Mouse (Mus musculus) ES-E14 (cell line): ENCODE data around the gene Olfr692. TPM values are rescaled to one million over a fixed set of nuclear protein-coding genes. Genes with fewer than 3 reads are reported as not detected.
"Not testable (repeated sequence)": the region's sequence is repeated elsewhere in the genome, so short reads cannot be mapped to it uniquely, and the experiment has no call there.

Source experiments
- DNase-seq: peaks from one replicate; pipeline ENCODE4 v3.0.0-alpha.2; 2013; ENCODE audit warnings: low read depth, low spot score
- H3K27ac ChIP-seq: 2 replicates; pipeline ENCODE4 v1.5.1; 2012; ENCODE audit warnings: low read depth, mild to moderate bottlenecking, low read length, moderate library complexity, mixed read lengths; ENCODE audit not compliant: poor library complexity, insufficient read depth, severe bottlenecking
- H3K36me3 ChIP-seq: 2 replicates; pipeline ENCODE4 v1.6.1; 2012; ENCODE audit warnings: mild to moderate bottlenecking, low read length, moderate library complexity, mixed read lengths; ENCODE audit not compliant: control insufficient read depth, poor library complexity, insufficient read depth, severe bottlenecking
- H3K4me1 ChIP-seq, 2 experiments: fragments of 150-350 bp in 1 of 2; sonication (generic) in 1 of 2; 2 replicates each; pipeline ENCODE4 v1.6.1; 2012; ENCODE audit warnings: low read length in 2 of 2, mild to moderate bottlenecking in 1 of 2, mixed read lengths in 1 of 2; ENCODE audit not compliant: control insufficient read depth in 2 of 2, insufficient read depth in 2 of 2, poor library complexity in 1 of 2
- H3K4me3 ChIP-seq, 2 experiments: fragments of 150-350 bp in 1 of 2; sonication (generic) in 1 of 2; 2 replicates each; pipeline ENCODE4 v1.5.1; 2012; ENCODE audit warnings: low read length in 2 of 2, low read depth in 1 of 2, mild to moderate bottlenecking in 1 of 2, mixed read lengths in 1 of 2; ENCODE audit not compliant: insufficient read depth in 1 of 2, poor library complexity in 1 of 2, severe bottlenecking in 1 of 2
- H3K9ac ChIP-seq: 2 replicates; pipeline ENCODE4 v1.6.1; 2012; ENCODE audit warnings: low read depth, mild to moderate bottlenecking, low read length, mixed read lengths; ENCODE audit not compliant: poor library complexity, insufficient read depth, severe bottlenecking
- H3K9me3 ChIP-seq: fragments of 150-350 bp; sonication (generic); 2 replicates; pipeline ENCODE4 v1.6.1; 2012; ENCODE audit warnings: low read depth, mild to moderate bottlenecking, low read length; ENCODE audit not compliant: control insufficient read depth, insufficient read depth
- CHD2 ChIP-seq: IDR thresholded peaks from 2 replicates; pipeline ENCODE4 v1.6.1; 2014; ENCODE audit warnings: mild to moderate bottlenecking, low read depth, low read length, inconsistent platforms
- HCFC1 ChIP-seq: IDR thresholded peaks from 2 replicates; pipeline ENCODE4 v1.6.1; 2012; ENCODE audit warnings: low read length, inconsistent platforms, borderline replicate concordance; ENCODE audit not compliant: insufficient read depth
- MAFK ChIP-seq: IDR thresholded peaks from 2 replicates; pipeline ENCODE4 v1.6.1; 2014; ENCODE audit warnings: mild to moderate bottlenecking, low read depth, low read length, inconsistent platforms; ENCODE audit not compliant: insufficient read depth
- ZC3H11A ChIP-seq: IDR thresholded peaks from 2 replicates; pipeline ENCODE4 v1.6.1; 2012; ENCODE audit warnings: low read depth, mild to moderate bottlenecking, inconsistent platforms, low read length, borderline replicate concordance
- ZNF384 ChIP-seq: IDR thresholded peaks from 2 replicates; pipeline ENCODE4 v1.6.1; 2012; ENCODE audit warnings: low read depth, low read length, inconsistent platforms
- in situ Hi-C, 2 experiments: fragments of 600-800 bp; cut with MboI; formaldehyde crosslinking; loops; one replicate each; pipeline ENCODE4 v1.15.1; 2025; ENCODE audit warnings: low sequenced_read_pairs in 2 of 2, inconsistent platforms in 1 of 2; ENCODE audit not compliant: unreplicated experiment in 2 of 2
- total RNA-seq: library from RNA; depleted of rRNA; stranded (reverse); fragments of 300-350 nt; gene quantifications from 2 replicates; pipeline ENCODE4 v1.2.3, GENCODE M21; 2012

The Olfr692 gene
- total RNA-seq, 1 experiment: not detected

DNA sequence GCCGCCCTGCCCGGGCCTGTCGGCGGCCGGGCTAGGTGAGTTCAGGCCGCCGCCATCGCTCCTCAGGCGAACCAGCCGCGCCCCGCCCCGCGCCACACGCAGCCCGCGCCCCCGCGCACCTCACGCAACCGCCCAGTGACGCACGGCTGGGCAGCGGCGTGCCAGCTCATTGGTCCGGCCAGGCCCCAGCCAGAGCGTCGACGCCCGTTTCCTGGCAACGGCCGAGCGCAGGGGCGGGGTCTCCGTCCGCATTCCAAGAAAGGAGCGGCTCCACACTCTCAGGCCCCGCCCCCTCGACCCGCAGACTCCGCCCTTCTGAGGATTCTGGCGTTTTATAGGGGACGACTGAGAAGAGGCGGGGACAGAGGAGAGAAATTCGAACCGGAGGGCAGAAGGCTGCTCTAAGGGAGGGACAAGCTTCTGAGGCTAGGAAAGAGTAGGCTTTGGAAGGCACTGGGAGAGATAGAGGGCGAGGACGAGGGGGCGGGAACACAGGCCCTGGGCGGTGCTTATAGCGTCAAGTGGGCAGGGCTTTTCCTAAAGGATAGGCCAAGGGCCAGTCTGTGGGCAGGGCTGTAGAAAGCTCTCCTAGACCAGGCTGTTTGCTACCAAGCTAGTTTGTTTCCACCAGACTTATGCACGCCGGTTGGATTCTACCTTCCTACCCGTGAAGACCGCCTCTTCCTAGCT lies 32.0 kb downstream of the Olfr692 start, which contains the start of gene Fam160a2:
Gene Fam160a2, minus strand, starts transcription at position 120 of the 690 bp plus-strand sequence.
- no peaks in the 10 kb centered on the region for H3K36me3 ChIP-seq
- in situ Hi-C loops: loop anchor here in 1 of 2 experiments (10.0 kb wide), 1 partner anchor 55 kb away; no protein-coding TSS in a partner anchor
- H3K27ac ChIP-seq: 0 out of 2 replicates have a peak within 1 kb of the TSS, but pooled peaks have one; percentile 15
- H3K4me1 ChIP-seq: peaks cover 4 to 10% of the 10 kb centered on the region in 2 experiments; a peak in 3 of 4 replicates
- no peaks in the 10 kb centered on the region for H3K9me3 ChIP-seq
- peak; percentile 99 for DNase-seq
- peak within 1 kb of the TSS; percentile 79 to 99 for H3K4me3 ChIP-seq
- H3K9ac ChIP-seq: peak within 1 kb of the TSS; percentile 85
- no peak for TF ChIP-seq ZNF384
- no peak for TF ChIP-seq ZC3H11A
- no peak for TF ChIP-seq HCFC1
- no peak for TF ChIP-seq MAFK
- no peak for TF ChIP-seq CHD2

- Histone ChIP-seq H3K9me3 (no peaks in the 10 kb centered on the region), H3K4me3 (no peak within 1 kb of the TSS), H3K9ac (no peak within 1 kb of the TSS), H3K36me3 (no peaks in the 10 kb centered on the region), H3K27ac (no peak within 1 kb of the TSS), H3K4me1 (peaks cover 4 to 10% of the 10 kb centered on the region in 2 experiments; a peak in 3 of 4 replicates)
- TF ChIP-seq MAFK (no peak), CHD2 (no peak), ZC3H11A (no peak), HCFC1 (no peak)
- no peak for DNase-seq
- in situ Hi-C loops: no loop called here
Observed at GRCm38 (mm10) chr7:105404268-105404667, 36.2 kb downstream of the Olfr692 start, which contains the start of gene Cnga4. Gene Cnga4, plus strand, starts transcription at chr7:105404568.

GRCm38 (mm10) chr7:105406322-105406721 lies 38.3 kb downstream of the Olfr692 start:
- no peak overlapping the region for H3K27ac ChIP-seq
- no peak overlapping the region for H3K4me3 ChIP-seq
- H3K9ac ChIP-seq: no peak overlapping the region
- no peaks in the 10 kb centered on the region for H3K36me3 ChIP-seq
- H3K9me3 ChIP-seq: no peaks in the 10 kb centered on the region
- in situ Hi-C loops: no loop called here
- peaks cover 0 to 9% of the 10 kb centered on the region in 2 experiments; a peak in 2 of 4 replicates for H3K4me1 ChIP-seq
- TF ChIP-seq CHD2 (no peak), HCFC1 (no peak), ZC3H11A (no peak), MAFK (no peak), ZNF384 (no peak)
- DNase-seq: no peak

GRCm38 (mm10) chr7:105411874-105412632 lies 44.0 kb downstream of the Olfr692 start:
- not testable (repeated sequence) for H3K9me3 ChIP-seq, H3K9ac ChIP-seq, H3K4me1 ChIP-seq, H3K36me3 ChIP-seq, DNase-seq, H3K27ac ChIP-seq, H3K4me3 ChIP-seq
- peak; percentile 52; the same call in 1 of the 2 replicates for TF ChIP-seq ZC3H11A
- in situ Hi-C loops: loop anchor here in 1 of 2 experiments (10.0 kb wide), 1 partner anchor 63 kb away; no protein-coding TSS in a partner anchor
